Mouse (Mus musculus): ENCODE measurements around the gene Rnf4. TPM values are rescaled to one million over a fixed set of nuclear protein-coding genes. Genes with fewer than 3 reads are reported as not detected.

Rnf4 gene
- polyA plus RNA-seq, 1 experiment from 2014 or later = 170 TPM

GRCm38 (mm10) chr5:34381700-34382099 lies 45.6 kb downstream of the Rnf4 start:
- no peaks in the 10 kb centered on the region for H3K4me1 ChIP-seq
- no peak for ATAC-seq (ENCODE audit: insufficient number of reproducible peaks, insufficient read depth, low FRiP score, low TSS enrichment, low read depth)
- 89% methylated on average over 2 of the region's 2 CpGs for WGBS
- no peaks in the 10 kb centered on the region for H3K27me3 ChIP-seq
- H3K27ac ChIP-seq = no peak overlapping the region
- no peak overlapping the region for H3K4me3 ChIP-seq
- peaks cover 10% of the 10 kb centered on the region for H3K36me3 ChIP-seq
- H3K9ac ChIP-seq = no peak overlapping the region
- no peak overlapping the region for H3K4me2 ChIP-seq
- no peaks in the 10 kb centered on the region for H3K9me3 ChIP-seq

- no peaks in the 10 kb centered on the region for H3K9me3 ChIP-seq
- H3K4me1 ChIP-seq = no peaks in the 10 kb centered on the region
- H3K9ac ChIP-seq = no peak overlapping the region
- WGBS = 98% methylated on average over 5 of the region's 5 CpGs
- no peak overlapping the region for H3K27ac ChIP-seq
- H3K36me3 ChIP-seq = peaks cover 10% of the 10 kb centered on the region
- no peak overlapping the region for H3K4me2 ChIP-seq
- H3K27me3 ChIP-seq = no peaks in the 10 kb centered on the region
- no peak for ATAC-seq (ENCODE audit: insufficient number of reproducible peaks, insufficient read depth, low FRiP score, low TSS enrichment, low read depth)
- no peak overlapping the region for H3K4me3 ChIP-seq
Measured at GRCm38 (mm10) chr5:34385616-34386015, 49.5 kb downstream of the Rnf4 start.

- Histone ChIP-seq H3K4me3 (no peak overlapping the region), H3K36me3 (peaks cover 10% of the 10 kb centered on the region), H3K4me2 (no peak overlapping the region), H3K27me3 (no peaks in the 10 kb centered on the region), H3K27ac (no peak overlapping the region), H3K9ac (no peak overlapping the region), H3K9me3 (no peaks in the 10 kb centered on the region), H3K4me1 (no peaks in the 10 kb centered on the region)
- ATAC-seq (ENCODE audit: insufficient number of reproducible peaks, insufficient read depth, low FRiP score, low TSS enrichment, low read depth) = no peak
- 95% methylated on average over 2 of the region's 2 CpGs for WGBS
Measured at GRCm38 (mm10) chr5:34386744-34387143, 50.7 kb downstream of the Rnf4 start.

GRCm38 (mm10) chr5:34393251-34393650 lies 57.2 kb downstream of the Rnf4 start:
- Histone ChIP-seq H3K4me3 (no peak overlapping the region), H3K9me3 (no peaks in the 10 kb centered on the region), H3K4me1 (0 out of 2 replicates have a peak, but pooled peaks cover 2% of the 10 kb centered on the region), H3K36me3 (no peaks in the 10 kb centered on the region), H3K27me3 (no peaks in the 10 kb centered on the region), H3K4me2 (no peak overlapping the region), H3K9ac (no peak overlapping the region), H3K27ac (no peak overlapping the region)
- 91% methylated on average over 8 of the region's 8 CpGs for WGBS
- no peak for ATAC-seq (ENCODE audit: insufficient number of reproducible peaks, insufficient read depth, low FRiP score, low TSS enrichment, low read depth)

GRCm38 (mm10) chr5:34395347-34395746 lies 59.3 kb downstream of the Rnf4 start:
- no peaks in the 10 kb centered on the region for H3K27me3 ChIP-seq
- 0 out of 2 replicates have a peak, but pooled peaks cover 3% of the 10 kb centered on the region for H3K4me1 ChIP-seq
- ATAC-seq (ENCODE audit: insufficient number of reproducible peaks, insufficient read depth, low FRiP score, low TSS enrichment, low read depth) = no peak
- H3K9ac ChIP-seq = no peak overlapping the region
- no peak overlapping the region for H3K4me3 ChIP-seq
- 92% methylated on average over 1 of the region's 1 CpGs for WGBS
- H3K36me3 ChIP-seq = no peaks in the 10 kb centered on the region
- H3K4me2 ChIP-seq = no peak overlapping the region
- no peak overlapping the region for H3K27ac ChIP-seq
- no peaks in the 10 kb centered on the region for H3K9me3 ChIP-seq

- no peaks in the 10 kb centered on the region for H3K9me3 ChIP-seq
- no peak overlapping the region for H3K4me2 ChIP-seq
- no peaks in the 10 kb centered on the region for H3K27me3 ChIP-seq
- H3K4me3 ChIP-seq = no peak overlapping the region
- 82% methylated on average over 2 of the region's 2 CpGs for WGBS
- H3K4me1 ChIP-seq = 0 out of 2 replicates have a peak, but pooled peaks cover 3% of the 10 kb centered on the region
- ATAC-seq (ENCODE audit: insufficient number of reproducible peaks, insufficient read depth, low FRiP score, low TSS enrichment, low read depth) = no peak
- no peak overlapping the region for H3K9ac ChIP-seq
- no peaks in the 10 kb centered on the region for H3K36me3 ChIP-seq
- H3K27ac ChIP-seq = no peak overlapping the region
Measured at GRCm38 (mm10) chr5:34395850-34396540, 59.9 kb downstream of the Rnf4 start.

- ATAC-seq (ENCODE audit: insufficient number of reproducible peaks, insufficient read depth, low FRiP score, low TSS enrichment, low read depth) = no peak
- Histone ChIP-seq H3K4me3 (no peak overlapping the region), H3K4me1 (peaks cover 8% of the 10 kb centered on the region; the same call in 1 of the 2 replicates), H3K27me3 (no peaks in the 10 kb centered on the region), H3K27ac (no peak overlapping the region), H3K36me3 (no peaks in the 10 kb centered on the region), H3K9me3 (no peaks in the 10 kb centered on the region), H3K9ac (no peak overlapping the region), H3K4me2 (no peak overlapping the region)
- 94% methylated on average over 2 of the region's 2 CpGs for WGBS
Measured at GRCm38 (mm10) chr5:34397866-34398265, 61.8 kb downstream of the Rnf4 start.

- no peak overlapping the region for H3K4me3 ChIP-seq
- no peaks in the 10 kb centered on the region for H3K36me3 ChIP-seq
- no peak overlapping the region for H3K27ac ChIP-seq
- H3K9ac ChIP-seq = no peak overlapping the region
- no peaks in the 10 kb centered on the region for H3K9me3 ChIP-seq
- 76% methylated on average over 1 of the region's 1 CpGs for whole genome bisulfite sequencing
- no peak overlapping the region for H3K4me2 ChIP-seq
- no peak for ATAC-seq (ENCODE audit: insufficient number of reproducible peaks, insufficient read depth, low FRiP score, low TSS enrichment, low read depth)
- H3K27me3 ChIP-seq = no peaks in the 10 kb centered on the region
- H3K4me1 ChIP-seq = peaks cover 8% of the 10 kb centered on the region; the same call in 1 of the 2 replicates
Measured at GRCm38 (mm10) chr5:34398326-34398725, 62.2 kb downstream of the Rnf4 start.

Other genes starting within 250 kb of the Rnf4 start
- gene Poln, start 166.8 kb upstream of the Rnf4 start, polyA plus RNA-seq (2015; fragmentation: Nextera tagmentation; extraction: Ambion mirVana) = 0.60 and 1.2 TPM in 2 replicates
- gene Haus3, start 166.8 kb upstream of the Rnf4 start, polyA plus RNA-seq (2015; fragmentation: Nextera tagmentation; extraction: Ambion mirVana) = 40.8 and 41.9 TPM in 2 replicates
- 41.1 and 44.7 TPM in 2 replicates for gene Mxd4, start 148.6 kb upstream of the Rnf4 start, polyA plus RNA-seq (2015; fragmentation: Nextera tagmentation; extraction: Ambion mirVana)
- gene Zfyve28, start 47.8 kb upstream of the Rnf4 start, polyA plus RNA-seq (2015; fragmentation: Nextera tagmentation; extraction: Ambion mirVana) = 1.8 and 2.4 TPM in 2 replicates
- gene Cfap99, start 47.7 kb upstream of the Rnf4 start, polyA plus RNA-seq (2015; fragmentation: Nextera tagmentation; extraction: Ambion mirVana) = not detected in 2 replicates
- 17.7 and 19.7 TPM in 2 replicates for gene Fam193a, start 33.6 kb downstream of the Rnf4 start, polyA plus RNA-seq (2015; fragmentation: Nextera tagmentation; extraction: Ambion mirVana)
- 24.6 and 25.2 TPM in 2 replicates for gene Tnip2, start 177.7 kb downstream of the Rnf4 start, polyA plus RNA-seq (2015; fragmentation: Nextera tagmentation; extraction: Ambion mirVana)
- 8.3 and 13.9 TPM in 2 replicates for gene Sh3bp2, start 189.5 kb downstream of the Rnf4 start, polyA plus RNA-seq (2015; fragmentation: Nextera tagmentation; extraction: Ambion mirVana)
- 196 and 208 TPM in 2 replicates for gene Add1, start 237.4 kb downstream of the Rnf4 start, polyA plus RNA-seq (2015; fragmentation: Nextera tagmentation; extraction: Ambion mirVana)

Measured in embryonic facial prominence, embryonic 13.5 days (tissue).